Mouse (Mus musculus): ENCODE data around the gene Wdr74. TPM values are rescaled to one million over a fixed set of nuclear protein-coding genes. Genes with fewer than 3 reads are reported as not detected.
A peak's percentile ranks its signal among the peaks of the same experiment; 100 is the strongest.

Gene Wdr74
- total RNA-seq, 2 experiments from 2014 or later, result 47.3 to 47.4 TPM

GRCm38 (mm10) chr19:8736160-8736467 is 487 bp downstream of the Wdr74 start:
- intact Hi-C loops (cut with DNase I), result no loop called here
- no peak for DNase-seq (ENCODE audit: extremely low spot score in 1 of 2, low spot score in 2 of 2)

- intact Hi-C loops (cut with DNase I), result no loop called here
Measured at GRCm38 (mm10) chr19:8738911-8739310, 3.3 kb downstream of the Wdr74 start.

GRCm38 (mm10) chr19:8739646-8740045 is 4.0 kb downstream of the Wdr74 start:
- intact Hi-C loops (cut with DNase I), result no loop called here
- DNase-seq (ENCODE audit: extremely low spot score in 1 of 2, low spot score in 2 of 2), result no peak

More at GRCm38 (mm10) chr19:8738911-8739310, 3.3 kb downstream of the Wdr74 start:
- DNase-seq (ENCODE audit: extremely low spot score in 1 of 2, low spot score in 2 of 2), result no peak

- intact Hi-C loops (cut with DNase I), result no loop called here
- peak in 1 of 2 experiments; percentile 33 for DNase-seq (ENCODE audit: extremely low spot score in 1 of 2, low spot score in 2 of 2)
Measured at GRCm38 (mm10) chr19:8740603-8741002, 5.0 kb downstream of the Wdr74 start, which contains the start of gene 1700092M07Rik. 1700092M07Rik (plus strand) TSS chr19:8740718.

- peak; percentile 94 to 98 for DNase-seq (ENCODE audit: extremely low spot score in 1 of 2, low spot score in 2 of 2)
- intact Hi-C loops (cut with DNase I), result no loop called here
Measured at GRCm38 (mm10) chr19:8741243-8741869, 5.7 kb downstream of the Wdr74 start, which contains the start of gene Stx5a. Stx5a (plus strand) TSS chr19:8741413.

GRCm38 (mm10) chr19:8742176-8742575 is 6.5 kb downstream of the Wdr74 start:
- intact Hi-C loops (cut with DNase I), result no loop called here
- DNase-seq (ENCODE audit: extremely low spot score in 1 of 2, low spot score in 2 of 2), result no peak

- DNase-seq (ENCODE audit: extremely low spot score in 1 of 2, low spot score in 2 of 2), result no peak
- intact Hi-C loops (cut with DNase I), result no loop called here
Measured at GRCm38 (mm10) chr19:8745382-8745781, 9.8 kb downstream of the Wdr74 start.

- intact Hi-C loops (cut with DNase I), result no loop called here
- no peak for DNase-seq (ENCODE audit: extremely low spot score in 1 of 2, low spot score in 2 of 2)
Measured at GRCm38 (mm10) chr19:8747368-8747767, 11.7 kb downstream of the Wdr74 start.

GRCm38 (mm10) chr19:8755652-8756051 is 20.0 kb downstream of the Wdr74 start:
- intact Hi-C loops (cut with DNase I), result loop anchor here (10.0 kb wide), 1 partner anchor 159 kb away; no protein-coding TSS in a partner anchor
- no peak for DNase-seq (ENCODE audit: extremely low spot score in 1 of 2, low spot score in 2 of 2)

- DNase-seq (ENCODE audit: extremely low spot score in 1 of 2, low spot score in 2 of 2), result peak; percentile 87 to 95
- intact Hi-C loops (cut with DNase I), result loop anchor here (10.0 kb wide), 1 partner anchor 158 kb away; no protein-coding TSS in a partner anchor
Measured at GRCm38 (mm10) chr19:8756635-8757387, 21.2 kb downstream of the Wdr74 start, which contains the start of gene Nxf1. Nxf1 (plus strand) TSS chr19:8757073.

GRCm38 (mm10) chr19:8757471-8757998 is 21.9 kb downstream of the Wdr74 start:
- intact Hi-C loops (cut with DNase I), result loop anchor here (10.0 kb wide), 1 partner anchor 157 kb away; no protein-coding TSS in a partner anchor
- DNase-seq (ENCODE audit: extremely low spot score in 1 of 2, low spot score in 2 of 2), result no peak

- intact Hi-C loops (cut with DNase I), result loop anchor here (10.0 kb wide), 1 partner anchor 156 kb away; no protein-coding TSS in a partner anchor
- DNase-seq (ENCODE audit: extremely low spot score in 1 of 2, low spot score in 2 of 2), result no peak
Measured at GRCm38 (mm10) chr19:8758899-8759298, 23.3 kb downstream of the Wdr74 start.

GRCm38 (mm10) chr19:8760757-8761156 is 25.1 kb downstream of the Wdr74 start:
- intact Hi-C loops (cut with DNase I), result no loop called here
- DNase-seq (ENCODE audit: extremely low spot score in 1 of 2, low spot score in 2 of 2), result no peak

GRCm38 (mm10) chr19:8763276-8763675 is 27.6 kb downstream of the Wdr74 start:
- intact Hi-C loops (cut with DNase I), result no loop called here

GRCm38 (mm10) chr19:8765562-8765961 is 29.9 kb downstream of the Wdr74 start:
- intact Hi-C loops (cut with DNase I), result no loop called here
- no peak for DNase-seq (ENCODE audit: extremely low spot score in 1 of 2, low spot score in 2 of 2)

More at GRCm38 (mm10) chr19:8763276-8763675, 27.6 kb downstream of the Wdr74 start:
- DNase-seq (ENCODE audit: extremely low spot score in 1 of 2, low spot score in 2 of 2), result no peak

- DNase-seq (ENCODE audit: extremely low spot score in 1 of 2, low spot score in 2 of 2), result peak; percentile 69 to 89
- intact Hi-C loops (cut with DNase I), result loop anchor here (5.0 kb wide), 1 partner anchor 47 kb away; the partner anchor contains the start of gene Ttc9c
Measured at GRCm38 (mm10) chr19:8770567-8771270, 35.1 kb downstream of the Wdr74 start, which contains the start of gene Tmem223. Tmem223 (plus strand) TSS chr19:8770996.

- intact Hi-C loops (cut with DNase I), result loop anchor here (5.0 kb wide), 1 partner anchor 44 kb away; the partner anchor contains the start of gene Ttc9c
- no peak for DNase-seq (ENCODE audit: extremely low spot score in 1 of 2, low spot score in 2 of 2)
Measured at GRCm38 (mm10) chr19:8772996-8773395, 37.4 kb downstream of the Wdr74 start.

GRCm38 (mm10) chr19:8773409-8773808 is 37.8 kb downstream of the Wdr74 start:
- intact Hi-C loops (cut with DNase I), result loop anchor here (5.0 kb wide), 1 partner anchor 44 kb away; the partner anchor contains the start of gene Ttc9c
- DNase-seq (ENCODE audit: extremely low spot score in 1 of 2, low spot score in 2 of 2), result no peak

Measured in left cerebral cortex, postnatal 10 days (tissue).